In the genomic region with DNA sequence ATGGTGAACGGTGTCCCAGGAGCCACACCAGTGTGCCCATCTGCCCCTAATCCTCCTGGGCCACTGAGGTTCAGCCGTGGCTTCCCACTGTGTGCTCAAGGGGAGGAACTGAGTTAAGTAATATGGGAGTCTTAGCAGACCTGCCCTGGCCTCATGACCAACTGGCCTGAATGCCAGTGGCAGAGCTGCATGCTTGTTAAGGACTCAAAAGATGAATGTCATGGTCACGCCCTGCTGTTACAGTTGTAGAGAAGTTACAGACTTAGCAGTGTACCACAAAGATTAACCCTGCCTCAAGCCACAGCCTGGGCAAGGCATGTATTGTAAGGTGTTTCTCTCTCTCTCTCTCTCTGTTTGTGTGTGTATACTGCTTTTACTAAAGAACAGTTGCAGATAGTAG, we compare ENCODE assay signal across 20 mouse cellular contexts. TPM values are rescaled to one million over a fixed set of nuclear protein-coding genes. Genes with fewer than 3 reads are reported as not detected.
DNase-seq lines count a peak whose midpoint lies in the region; ATAC-seq lines count a peak whose summit lies in the region.
"Had no signal": no experiment of that assay in that cellular context is flagged by ENCODE, and none has a peak within 500 bp of the region (broad histone marks: within the 10 kb centered on the region; RNA-seq: fewer than 3 reads in every experiment).

No protein-coding gene starts in this region.

- peak; percentile 52 to 59 for DNase-seq in adrenal gland, postnatal 36 days
- DNase-seq in adrenal gland, postnatal 10 days, result no peak
- DNase-seq in lung, postnatal 36 days, result peak; percentile 62
- no peak for DNase-seq in lung, postnatal 14 days
- DNase-seq in frontal cortex, postnatal 14 days (ENCODE audit: low spot score in 2 of 2), result no peak
- DNase-seq in embryo, embryonic 10 days (ENCODE audit: low spot score), result no peak
- DNase-seq: cerebellum, adult 9-10 months; heart, postnatal 10 days; kidney, adult 9 months; kidney, postnatal 25 days; right cerebral cortex, adult 18-20 months; right cerebral cortex, postnatal 4 days; thymus, postnatal 25 days had no signal

- ATAC-seq in megakaryocyte progenitor cell, adult 5-6 weeks (replicated peaks; ENCODE audit: poor library complexity), result peak; percentile 70
- ATAC-seq: CD4-positive, CD25-positive, alpha-beta regulatory T cell, adult 4 months; hindbrain, postnatal 0 days; intestine, embryonic 16.5 days; lung, postnatal 0 days; midbrain, embryonic 15.5 days; Patski had no signal

RNA-seq across cellular contexts. Expression of gene Capzb, which starts 25.8 kb away (rescaled TPM):
- 100 to 1,000 TPM; 379 to 391 TPM for total RNA-seq in adrenal gland, postnatal 36 days (2021)
- 100 to 1,000 TPM; 323 to 342 TPM for total RNA-seq in adrenal gland, postnatal 10 days (2021)
- total RNA-seq in megakaryocyte progenitor cell, adult 5-6 weeks (2015), result 409 and 415 TPM in 2 replicates
- total RNA-seq in megakaryocyte progenitor cell, adult 5-6 weeks (2017), result 139 and 157 TPM in 2 replicates

Comparison
In these comparisons a context has a peak if more than half of its experiments do, and no peak if none do; other contexts are left out.
1. DNase-seq: peak in adrenal gland, postnatal 36 days (2 of 2) and lung, postnatal 36 days (single experiment); none in adrenal gland, postnatal 10 days (single experiment), lung, postnatal 14 days (single experiment), frontal cortex, postnatal 14 days (0 of 2) and embryo, embryonic 10 days (single experiment).